Mouse (Mus musculus): ENCODE data around the gene Cadm1. TPM values are rescaled to one million over a fixed set of nuclear protein-coding genes. Genes with fewer than 3 reads are reported as not detected.

Gene Cadm1
- polyA plus RNA-seq, 1 experiment from 2014 or later: 84.9 TPM

- Histone ChIP-seq H3K4me3 (ENCODE audit: low read depth, low read length) (no peak overlapping the region), H3K4me2 (replicated peaks; ENCODE audit: low read depth, low read length) (no peak overlapping the region), H3K9ac (replicated peaks; ENCODE audit: low read depth) (no peak overlapping the region), H3K4me1 (ENCODE audit: insufficient read depth, low read depth, low read length) (no peaks in the 10 kb centered on the region), H3K27ac (ENCODE audit: low read length) (no peak overlapping the region), H3K27me3 (replicated peaks; ENCODE audit: insufficient read depth, low read length) (no peaks in the 10 kb centered on the region), H3K9me3 (ENCODE audit: low read length) (no peaks in the 10 kb centered on the region), H3K36me3 (ENCODE audit: insufficient read depth, low read length) (no peaks in the 10 kb centered on the region)
- no peak for DNase-seq (ENCODE audit: low spot score)
- 94% methylated on average over 3 of the region's 4 CpGs for WGBS
- no peak for ATAC-seq
- TF ChIP-seq CTCF (IDR thresholded peaks at IDR 0.05) (no peak), EP300 (IDR thresholded peaks at IDR 0.05) (no peak)
Measured at GRCm38 (mm10) chr9:47561596-47561995, 31.6 kb downstream of the Cadm1 start.

DNA sequence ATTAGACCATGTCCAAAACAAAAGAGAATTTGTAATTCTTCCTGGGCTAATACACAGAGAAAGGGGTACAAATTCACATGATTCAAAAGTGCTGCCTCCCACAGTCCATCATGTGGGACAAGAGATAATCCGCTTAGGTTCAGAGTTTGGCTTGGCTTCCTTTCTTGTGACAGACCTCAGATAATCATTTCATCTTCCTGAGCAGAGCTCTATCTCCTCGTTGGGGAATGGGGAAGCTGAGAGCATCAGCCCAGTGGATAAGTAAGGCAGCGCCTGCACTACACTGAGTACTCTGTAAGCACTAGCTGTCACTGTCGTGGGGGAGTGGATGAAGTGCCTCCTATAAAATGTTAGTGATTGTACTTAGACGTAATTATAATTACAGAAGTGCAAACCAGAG lies 35.1 kb downstream of the Cadm1 start:
- Histone ChIP-seq H3K4me2 (replicated peaks; ENCODE audit: low read depth, low read length) (no peak overlapping the region), H3K9ac (replicated peaks; ENCODE audit: low read depth) (no peak overlapping the region), H3K27ac (ENCODE audit: low read length) (no peak overlapping the region), H3K27me3 (replicated peaks; ENCODE audit: insufficient read depth, low read length) (no peaks in the 10 kb centered on the region), H3K9me3 (ENCODE audit: low read length) (no peaks in the 10 kb centered on the region), H3K4me1 (ENCODE audit: insufficient read depth, low read depth, low read length) (no peaks in the 10 kb centered on the region), H3K36me3 (ENCODE audit: insufficient read depth, low read length) (no peaks in the 10 kb centered on the region), H3K4me3 (ENCODE audit: low read depth, low read length) (no peak overlapping the region)
- TF ChIP-seq EP300 (IDR thresholded peaks at IDR 0.05) (no peak), CTCF (IDR thresholded peaks at IDR 0.05) (no peak)
- WGBS: 38% methylated on average over 5 of the region's 5 CpGs
- DNase-seq (ENCODE audit: low spot score) (no peak), ATAC-seq (no peak)

- ATAC-seq (no peak), DNase-seq (ENCODE audit: low spot score) (no peak)
- WGBS: 75% methylated on average over 6 of the region's 6 CpGs
- Histone ChIP-seq H3K36me3 (ENCODE audit: insufficient read depth, low read length) (no peaks in the 10 kb centered on the region), H3K4me3 (ENCODE audit: low read depth, low read length) (no peak overlapping the region), H3K4me1 (ENCODE audit: insufficient read depth, low read depth, low read length) (no peaks in the 10 kb centered on the region), H3K4me2 (replicated peaks; ENCODE audit: low read depth, low read length) (no peak overlapping the region), H3K27me3 (replicated peaks; ENCODE audit: insufficient read depth, low read length) (no peaks in the 10 kb centered on the region), H3K27ac (ENCODE audit: low read length) (no peak overlapping the region), H3K9ac (replicated peaks; ENCODE audit: low read depth) (no peak overlapping the region), H3K9me3 (ENCODE audit: low read length) (no peaks in the 10 kb centered on the region)
- TF ChIP-seq CTCF (IDR thresholded peaks at IDR 0.05) (no peak), EP300 (IDR thresholded peaks at IDR 0.05) (no peak)
Measured at GRCm38 (mm10) chr9:47567873-47568272, 37.9 kb downstream of the Cadm1 start.

- Histone ChIP-seq H3K9ac (replicated peaks; ENCODE audit: low read depth) (no peak overlapping the region), H3K4me2 (replicated peaks; ENCODE audit: low read depth, low read length) (no peak overlapping the region), H3K36me3 (ENCODE audit: insufficient read depth, low read length) (no peaks in the 10 kb centered on the region), H3K9me3 (ENCODE audit: low read length) (no peaks in the 10 kb centered on the region), H3K27me3 (replicated peaks; ENCODE audit: insufficient read depth, low read length) (no peaks in the 10 kb centered on the region), H3K4me3 (ENCODE audit: low read depth, low read length) (no peak overlapping the region), H3K4me1 (ENCODE audit: insufficient read depth, low read depth, low read length) (no peaks in the 10 kb centered on the region), H3K27ac (ENCODE audit: low read length) (no peak overlapping the region)
- ATAC-seq: no peak
- WGBS: 88% methylated on average over 4 of the region's 4 CpGs
- no peak for TF ChIP-seq CTCF (IDR thresholded peaks at IDR 0.05)
- DNase-seq (ENCODE audit: low spot score): no peak
Measured at GRCm38 (mm10) chr9:47570184-47570583, 40.2 kb downstream of the Cadm1 start.

DNA sequence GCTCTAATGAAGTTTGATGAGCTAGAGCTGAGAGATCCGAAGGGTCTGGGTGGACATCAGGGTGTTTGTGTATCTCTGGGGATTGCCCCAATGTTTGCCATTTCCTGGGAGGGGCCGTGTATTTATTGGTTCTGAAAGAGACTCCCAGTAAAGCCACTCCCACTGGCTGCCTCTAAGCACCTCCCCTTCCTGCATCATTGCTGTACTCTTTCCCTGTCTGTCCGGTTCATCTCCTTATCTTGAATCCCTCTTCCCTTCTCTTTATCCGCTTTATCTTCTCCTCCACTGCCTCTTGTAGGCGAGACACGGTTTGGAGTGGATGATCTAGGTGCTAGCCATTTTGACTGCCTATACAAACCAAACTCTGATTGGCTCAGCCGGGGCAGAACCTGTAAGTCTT lies 41.5 kb downstream of the Cadm1 start:
- Histone ChIP-seq H3K27me3 (replicated peaks; ENCODE audit: insufficient read depth, low read length) (no peaks in the 10 kb centered on the region), H3K4me2 (replicated peaks; ENCODE audit: low read depth, low read length) (no peak overlapping the region), H3K4me1 (ENCODE audit: insufficient read depth, low read depth, low read length) (no peaks in the 10 kb centered on the region), H3K4me3 (ENCODE audit: low read depth, low read length) (no peak overlapping the region), H3K27ac (ENCODE audit: low read length) (no peak overlapping the region), H3K9me3 (ENCODE audit: low read length) (no peaks in the 10 kb centered on the region), H3K9ac (replicated peaks; ENCODE audit: low read depth) (no peak overlapping the region), H3K36me3 (ENCODE audit: insufficient read depth, low read length) (no peaks in the 10 kb centered on the region)
- TF ChIP-seq CTCF (IDR thresholded peaks at IDR 0.05): no peak
- no peak for TF ChIP-seq EP300 (IDR thresholded peaks at IDR 0.05)
- DNase-seq (ENCODE audit: low spot score) (no peak), ATAC-seq (no peak)
- WGBS: 64% methylated on average over 7 of the region's 7 CpGs

- WGBS: 65% methylated on average over 5 of the region's 5 CpGs
- TF ChIP-seq EP300 (IDR thresholded peaks at IDR 0.05) (no peak), CTCF (IDR thresholded peaks at IDR 0.05) (no peak)
- no peak for ATAC-seq
Measured at GRCm38 (mm10) chr9:47572132-47572531, 42.2 kb downstream of the Cadm1 start.

DNA sequence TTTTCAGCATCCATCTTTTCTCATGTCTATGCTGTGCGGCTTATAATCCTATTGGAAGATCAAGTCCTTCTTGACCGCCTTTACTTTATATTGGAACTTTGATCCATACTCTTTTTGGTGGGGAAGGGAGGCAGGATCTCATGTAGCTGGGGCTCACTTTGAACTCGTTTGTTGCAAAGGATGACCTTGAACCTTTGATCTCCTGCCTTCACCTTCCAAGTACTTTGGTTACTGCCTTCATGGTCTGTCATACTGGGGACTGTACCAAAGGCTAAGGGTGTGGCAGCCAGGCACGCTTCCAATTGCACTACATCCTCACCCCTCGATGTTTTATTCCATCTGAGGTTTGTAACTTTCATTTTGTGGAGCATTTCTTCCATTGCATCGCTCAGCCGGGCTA lies 43.5 kb downstream of the Cadm1 start:
- Histone ChIP-seq H3K4me2 (replicated peaks; ENCODE audit: low read depth, low read length) (no peak overlapping the region), H3K27ac (ENCODE audit: low read length) (no peak overlapping the region), H3K27me3 (replicated peaks; ENCODE audit: insufficient read depth, low read length) (no peaks in the 10 kb centered on the region), H3K9ac (replicated peaks; ENCODE audit: low read depth) (no peak overlapping the region), H3K9me3 (ENCODE audit: low read length) (no peaks in the 10 kb centered on the region), H3K4me3 (ENCODE audit: low read depth, low read length) (no peak overlapping the region), H3K4me1 (ENCODE audit: insufficient read depth, low read depth, low read length) (no peaks in the 10 kb centered on the region), H3K36me3 (ENCODE audit: insufficient read depth, low read length) (no peaks in the 10 kb centered on the region)
- ATAC-seq (no peak), DNase-seq (ENCODE audit: low spot score) (no peak)
- TF ChIP-seq CTCF (IDR thresholded peaks at IDR 0.05): no peak
- TF ChIP-seq EP300 (IDR thresholded peaks at IDR 0.05): no peak
- 84% methylated on average over 7 of the region's 7 CpGs for WGBS

More at GRCm38 (mm10) chr9:47572132-47572531, 42.2 kb downstream of the Cadm1 start:
- H3K9ac ChIP-seq (replicated peaks; ENCODE audit: low read depth): no peak overlapping the region
- H3K36me3 ChIP-seq (ENCODE audit: insufficient read depth, low read length): no peaks in the 10 kb centered on the region
- no peak for DNase-seq (ENCODE audit: low spot score)
- no peaks in the 10 kb centered on the region for H3K27me3 ChIP-seq (replicated peaks; ENCODE audit: insufficient read depth, low read length)
- H3K27ac ChIP-seq (ENCODE audit: low read length): no peak overlapping the region
- H3K4me1 ChIP-seq (ENCODE audit: insufficient read depth, low read depth, low read length): no peaks in the 10 kb centered on the region
- no peaks in the 10 kb centered on the region for H3K9me3 ChIP-seq (ENCODE audit: low read length)
- no peak overlapping the region for H3K4me3 ChIP-seq (ENCODE audit: low read depth, low read length)
- H3K4me2 ChIP-seq (replicated peaks; ENCODE audit: low read depth, low read length): no peak overlapping the region
